Mouse (Mus musculus) liver, embryonic 11.5 days (tissue): ENCODE data around the gene Dnajb4. TPM values are rescaled to one million over a fixed set of nuclear protein-coding genes. Genes with fewer than 3 reads are reported as not detected.

Experiments
- ATAC-seq: fragments of 200-750 bp; cut with Nextera tagmentation; replicated peaks from 2 replicates; pipeline ENCODE4 v1.8.0; 2017; ENCODE audit warnings: moderate number of reproducible peaks, mild to moderate bottlenecking, moderate TSS enrichment, moderate library complexity; ENCODE audit not compliant: low FRiP score
- DNase-seq: peaks from one replicate; pipeline ENCODE4 v3.0.0-alpha.2; 2017; ENCODE audit warnings: low spot score
- H3K27ac ChIP-seq: fragments of 300-500 bp; sonication (generic); 2 replicates; pipeline ENCODE4 v1.5.1; 2014; ENCODE audit warnings: mild to moderate bottlenecking, low read depth, low read length, control low read depth
- H3K27me3 ChIP-seq: fragments of 300-500 bp; sonication (generic); replicated peaks from 2 replicates; pipeline ENCODE4 v1.6.1; 2014; ENCODE audit warnings: low read length, mixed read lengths; ENCODE audit not compliant: control insufficient read depth, insufficient read depth
- H3K36me3 ChIP-seq: fragments of 300-500 bp; sonication (generic); 2 replicates; pipeline ENCODE4 v1.6.1; 2014; ENCODE audit warnings: mild to moderate bottlenecking, low read length, moderate library complexity, mixed read lengths; ENCODE audit not compliant: control insufficient read depth, insufficient read depth
- H3K4me1 ChIP-seq: fragments of 300-500 bp; sonication (generic); replicated peaks from 2 replicates; pipeline ENCODE4 v1.6.1; 2014; ENCODE audit warnings: low read length, mixed read lengths; ENCODE audit not compliant: control insufficient read depth, insufficient read depth
- H3K4me2 ChIP-seq: fragments of 300-500 bp; sonication (generic); 2 replicates; pipeline ENCODE4 v1.6.1; 2014; ENCODE audit warnings: mild to moderate bottlenecking, control low read depth, moderate library complexity
- H3K4me3 ChIP-seq: fragments of 300-500 bp; sonication (generic); 2 replicates; pipeline ENCODE4 v1.5.1; 2014; ENCODE audit warnings: low read depth, low read length, control low read depth
- H3K9ac ChIP-seq: fragments of 300-500 bp; sonication (generic); 2 replicates; pipeline ENCODE4 v1.6.1; 2014; ENCODE audit warnings: low read depth, low read length, control low read depth
- H3K9me3 ChIP-seq: fragments of 300-500 bp; sonication (generic); 2 replicates; pipeline ENCODE4 v1.6.1; 2016; ENCODE audit warnings: low read length, inconsistent platforms, mixed read lengths; ENCODE audit not compliant: control insufficient read depth
- WGBS: fragments of 180-500 bp; shearing (Covaris S2); extraction: QIAGEN DNeasy Blood & Tissue Kit; methylation state at CpG from one replicate; pipeline ENCODE4 v1.1.7; 2014; 5-methylcytosine and 5-hydroxymethylcytosine counted together
- polyA plus RNA-seq: library from polyadenylated mRNA; unstranded; fragments of >200 nt; fragmentation: Nextera tagmentation; extraction: Ambion mirVana; gene quantifications from 2 replicates; pipeline ENCODE4 v1.2.1, GENCODE M21; 2014

Gene Dnajb4
- polyA plus RNA-seq, 1 experiment from 2014 or later: 29.7 TPM

GRCm38 (mm10) chr3:152165014-152165350 is 45.1 kb downstream of the Dnajb4 start:
- DNase-seq (no peak), ATAC-seq (no peak; the same call in 1 of the 2 replicates)
- Histone ChIP-seq H3K4me2 (peak overlapping the region; percentile 69), H3K4me3 (peak overlapping the region; percentile 55), H3K9ac (peak overlapping the region; percentile 10; the same call in 1 of the 2 replicates), H3K36me3 (no peaks in the 10 kb centered on the region), H3K9me3 (no peaks in the 10 kb centered on the region), H3K4me1 (peaks cover 9% of the 10 kb centered on the region; the same call in 1 of the 2 replicates), H3K27me3 (peaks cover 34% of the 10 kb centered on the region), H3K27ac (no peak overlapping the region)
- 38% methylated on average over 9 of the region's 9 CpGs for WGBS

GRCm38 (mm10) chr3:152163320-152163719 is 46.8 kb downstream of the Dnajb4 start:
- no peak overlapping the region for H3K4me2 ChIP-seq
- H3K9me3 ChIP-seq: no peaks in the 10 kb centered on the region
- H3K27ac ChIP-seq: no peak overlapping the region
- 80% methylated on average over 8 of the region's 8 CpGs for WGBS
- ATAC-seq: no peak
- H3K4me3 ChIP-seq: no peak overlapping the region
- H3K27me3 ChIP-seq: peaks cover 34% of the 10 kb centered on the region
- no peak overlapping the region for H3K9ac ChIP-seq
- DNase-seq: no peak
- H3K36me3 ChIP-seq: no peaks in the 10 kb centered on the region
- peaks cover 9% of the 10 kb centered on the region; the same call in 1 of the 2 replicates for H3K4me1 ChIP-seq

- ATAC-seq (no peak), DNase-seq (no peak)
- Histone ChIP-seq H3K4me2 (no peak overlapping the region), H3K36me3 (no peaks in the 10 kb centered on the region), H3K9ac (no peak overlapping the region), H3K27me3 (peaks cover 12% of the 10 kb centered on the region), H3K4me1 (peaks cover 4% of the 10 kb centered on the region; the same call in 1 of the 2 replicates), H3K27ac (no peak overlapping the region), H3K9me3 (no peaks in the 10 kb centered on the region), H3K4me3 (no peak overlapping the region)
- 56% methylated on average over 4 of the region's 4 CpGs for WGBS
Observed at GRCm38 (mm10) chr3:152160607-152161006, 49.5 kb downstream of the Dnajb4 start.

- Histone ChIP-seq H3K9me3 (no peaks in the 10 kb centered on the region), H3K27me3 (no peaks in the 10 kb centered on the region; the same call in 1 of the 2 replicates), H3K9ac (no peak overlapping the region), H3K4me2 (no peak overlapping the region), H3K36me3 (no peaks in the 10 kb centered on the region), H3K4me1 (peaks cover 6% of the 10 kb centered on the region), H3K27ac (no peak overlapping the region), H3K4me3 (no peak overlapping the region)
- ATAC-seq (no peak), DNase-seq (no peak)
Observed at GRCm38 (mm10) chr3:152159321-152159720, 50.8 kb downstream of the Dnajb4 start.

- Histone ChIP-seq H3K27ac (no peak overlapping the region), H3K9me3 (no peaks in the 10 kb centered on the region), H3K4me2 (no peak overlapping the region), H3K4me1 (peaks cover 9% of the 10 kb centered on the region), H3K4me3 (no peak overlapping the region), H3K9ac (no peak overlapping the region), H3K27me3 (no peaks in the 10 kb centered on the region), H3K36me3 (no peaks in the 10 kb centered on the region)
- ATAC-seq: no peak
- DNase-seq: no peak
- WGBS: 80% methylated on average over 10 of the region's 10 CpGs
Observed at GRCm38 (mm10) chr3:152158344-152159291, 51.5 kb downstream of the Dnajb4 start.

- 76% methylated on average over 23 of the region's 23 CpGs for WGBS
- H3K36me3 ChIP-seq: no peaks in the 10 kb centered on the region
- no peak overlapping the region for H3K9ac ChIP-seq
- H3K27me3 ChIP-seq: no peaks in the 10 kb centered on the region
- H3K27ac ChIP-seq: no peak overlapping the region
- ATAC-seq (no peak), DNase-seq (no peak)
- no peaks in the 10 kb centered on the region for H3K9me3 ChIP-seq
- H3K4me2 ChIP-seq: no peak overlapping the region
- peaks cover 23% of the 10 kb centered on the region for H3K4me1 ChIP-seq
- no peak overlapping the region for H3K4me3 ChIP-seq
Observed at GRCm38 (mm10) chr3:152156816-152157496, 53.1 kb downstream of the Dnajb4 start.

- Histone ChIP-seq H3K4me3 (no peak overlapping the region), H3K27me3 (no peaks in the 10 kb centered on the region), H3K27ac (no peak overlapping the region), H3K36me3 (no peaks in the 10 kb centered on the region), H3K9me3 (no peaks in the 10 kb centered on the region), H3K4me2 (no peak overlapping the region), H3K4me1 (peaks cover 27% of the 10 kb centered on the region), H3K9ac (no peak overlapping the region)
- 62% methylated on average over 11 of the region's 11 CpGs for WGBS
- no peak for DNase-seq
- ATAC-seq: no peak
Observed at GRCm38 (mm10) chr3:152155296-152155948, 54.7 kb downstream of the Dnajb4 start.

GRCm38 (mm10) chr3:152154095-152154494 is 56.0 kb downstream of the Dnajb4 start:
- Histone ChIP-seq H3K4me3 (no peak overlapping the region), H3K27ac (no peak overlapping the region), H3K4me1 (peaks cover 34% of the 10 kb centered on the region), H3K4me2 (no peak overlapping the region), H3K36me3 (no peaks in the 10 kb centered on the region), H3K9ac (no peak overlapping the region), H3K9me3 (no peaks in the 10 kb centered on the region), H3K27me3 (no peaks in the 10 kb centered on the region)
- 78% methylated on average over 5 of the region's 5 CpGs for WGBS
- DNase-seq (no peak), ATAC-seq (no peak)
